Mouse (Mus musculus) A20 (cell line): ENCODE measurements around the gene Nfic.

ENCODE experiments used
- DNase-seq: peaks from one replicate; pipeline ENCODE4 v3.0.0-alpha.2; 2011; ENCODE audit warnings: low read depth, low spot score

The Nfic gene

DNA sequence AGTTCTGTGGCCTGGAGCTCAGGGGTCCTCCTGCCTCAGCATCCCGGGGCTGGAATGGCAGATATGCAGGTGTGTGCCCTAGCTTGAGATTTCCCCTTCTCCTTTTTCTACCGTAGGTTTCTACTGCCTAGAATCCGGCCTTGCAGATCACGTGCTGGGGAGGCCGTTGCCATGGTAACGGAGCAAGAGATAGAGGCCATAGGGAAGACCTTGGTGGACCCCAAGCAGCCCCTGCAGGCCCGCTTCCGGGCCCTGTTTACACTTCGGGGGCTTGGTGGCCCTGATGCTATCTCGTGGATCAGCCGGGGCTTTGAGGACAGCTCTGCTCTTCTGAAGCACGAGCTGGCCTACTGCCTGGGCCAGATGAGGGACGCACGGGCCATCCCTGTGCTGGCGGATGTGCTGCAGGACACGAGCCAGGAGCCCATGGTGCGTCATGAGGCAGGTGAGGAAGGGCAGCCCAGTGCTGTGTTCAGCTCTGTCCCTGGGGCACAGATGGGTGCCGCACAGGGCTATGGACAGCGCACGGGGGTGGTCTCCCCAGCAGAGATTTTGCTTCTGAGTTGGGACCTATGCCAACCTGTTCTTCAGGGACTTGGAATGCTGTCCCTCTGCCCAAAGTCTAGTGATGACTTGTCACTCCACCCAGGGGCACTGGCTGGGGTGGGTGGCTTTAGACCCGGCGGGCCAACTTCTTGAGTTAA, 69.7 kb downstream of the Nfic start:
- peak; percentile 36 for DNase-seq

DNA sequence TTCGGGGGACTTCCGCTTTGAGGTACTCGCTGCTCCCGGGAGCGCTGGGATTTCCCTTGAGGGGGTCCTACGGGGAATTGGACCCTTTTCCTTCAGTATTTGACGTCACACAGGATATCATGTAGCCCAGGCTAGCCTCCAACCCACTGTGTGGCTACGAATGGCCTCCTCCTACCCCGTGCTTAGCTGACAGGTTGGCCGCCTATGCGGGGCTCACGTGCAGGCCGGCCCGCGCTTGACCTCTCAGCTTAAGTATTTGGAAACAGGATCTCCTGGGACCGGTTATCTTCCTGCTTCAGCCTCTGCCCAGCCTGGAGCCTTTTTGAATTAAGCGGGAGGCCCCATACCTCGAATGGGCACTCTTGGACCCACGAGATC, 70.8 kb downstream of the Nfic start:
- DNase-seq: no peak

DNA sequence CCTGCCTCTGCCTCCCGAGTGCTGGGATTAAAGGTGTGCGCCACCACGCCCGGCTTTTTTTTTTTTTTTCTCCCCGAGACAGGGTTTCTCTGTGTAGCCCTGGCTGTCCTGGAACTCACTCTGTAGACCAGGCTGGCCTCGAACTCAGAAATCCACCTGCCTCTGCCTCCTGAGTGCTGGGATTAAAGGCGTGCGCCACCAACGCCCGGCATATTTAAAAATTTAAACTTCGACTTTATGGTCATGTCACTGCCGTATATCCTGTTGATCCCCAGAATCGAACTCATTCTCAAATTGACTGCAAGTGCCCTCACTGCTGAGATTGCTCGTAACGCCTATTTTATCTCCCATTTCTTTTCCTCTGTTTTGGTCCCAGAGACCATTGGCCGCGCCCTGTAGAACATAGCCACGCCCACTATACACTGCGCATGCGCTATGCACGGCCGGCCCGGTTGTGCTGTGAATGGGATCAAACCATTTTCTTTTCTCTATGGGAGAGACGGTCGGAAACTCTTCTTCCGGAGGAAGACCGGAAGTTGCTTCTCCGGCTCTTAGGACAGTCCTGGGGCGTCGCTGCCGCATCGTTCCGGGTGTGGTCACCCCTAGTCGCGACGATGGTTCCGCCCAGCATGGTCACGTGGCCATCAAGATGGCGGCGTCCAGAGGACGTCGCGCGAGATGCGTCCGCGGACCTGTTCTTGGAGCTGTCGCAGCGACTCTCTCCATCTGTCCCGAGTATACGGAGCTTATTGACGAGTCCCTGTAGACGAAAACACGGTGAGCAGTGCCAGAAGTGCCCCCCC, 71.4 kb downstream of the Nfic start, which contains the start of the genes Dohh and Gm48551:
Gene Dohh (plus strand): TSS at position 627 of the 803 bp plus-strand sequence.
Gene Gm48551 (plus strand): TSS at position 665 of the 803 bp plus-strand sequence.
- DNase-seq: peak; percentile 98

DNA sequence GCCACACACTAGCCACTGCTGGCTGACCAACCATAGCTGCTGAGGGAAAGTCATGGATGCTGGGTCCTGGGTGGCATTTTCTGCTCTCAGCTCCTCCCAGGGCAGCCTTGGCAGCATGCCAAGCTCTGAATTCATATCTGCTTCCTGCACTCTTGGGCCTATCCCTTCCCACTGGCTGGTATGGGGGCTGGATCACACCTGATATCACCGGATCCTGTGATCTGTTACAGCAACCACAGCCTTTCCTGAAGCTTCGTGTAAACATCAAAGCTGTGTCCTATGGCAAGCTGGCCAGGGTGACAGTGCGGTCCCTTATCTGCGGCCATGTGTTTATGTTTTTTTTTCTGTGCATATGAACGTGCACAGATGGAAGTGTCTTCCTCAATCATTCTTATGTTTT, 73.4 kb downstream of the Nfic start:
- DNase-seq: no peak

DNA sequence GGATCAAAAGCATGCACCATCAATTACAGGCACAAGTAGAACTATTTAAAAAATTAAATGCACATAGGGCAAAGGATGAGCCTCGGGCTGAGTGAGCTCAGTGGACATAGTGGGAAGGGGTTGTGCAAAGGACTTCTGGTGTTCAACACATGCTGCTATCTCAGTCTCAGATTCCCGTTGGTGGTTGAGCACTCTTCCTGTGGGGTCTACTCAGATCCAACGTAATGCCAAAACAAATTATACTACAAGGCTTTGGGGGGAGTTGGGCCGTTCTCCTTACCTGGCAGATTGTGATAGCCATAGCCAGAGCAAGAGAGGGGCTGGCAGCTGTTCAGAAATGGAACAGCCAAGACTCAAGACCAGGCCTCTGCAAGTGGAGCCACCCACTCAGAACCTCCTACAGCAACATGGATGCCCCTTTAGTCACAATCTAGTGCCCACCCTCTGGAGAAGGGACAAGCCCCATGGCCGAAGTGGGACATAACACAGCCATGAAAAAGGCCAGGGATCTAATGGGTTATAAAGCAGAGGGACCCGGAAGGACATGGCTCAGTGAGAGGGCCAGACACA, 75.5 kb downstream of the Nfic start:
- no peak for DNase-seq

GRCm38 (mm10) chr10:81379183-81379553, 76.3 kb downstream of the Nfic start:
- DNase-seq: no peak

DNA sequence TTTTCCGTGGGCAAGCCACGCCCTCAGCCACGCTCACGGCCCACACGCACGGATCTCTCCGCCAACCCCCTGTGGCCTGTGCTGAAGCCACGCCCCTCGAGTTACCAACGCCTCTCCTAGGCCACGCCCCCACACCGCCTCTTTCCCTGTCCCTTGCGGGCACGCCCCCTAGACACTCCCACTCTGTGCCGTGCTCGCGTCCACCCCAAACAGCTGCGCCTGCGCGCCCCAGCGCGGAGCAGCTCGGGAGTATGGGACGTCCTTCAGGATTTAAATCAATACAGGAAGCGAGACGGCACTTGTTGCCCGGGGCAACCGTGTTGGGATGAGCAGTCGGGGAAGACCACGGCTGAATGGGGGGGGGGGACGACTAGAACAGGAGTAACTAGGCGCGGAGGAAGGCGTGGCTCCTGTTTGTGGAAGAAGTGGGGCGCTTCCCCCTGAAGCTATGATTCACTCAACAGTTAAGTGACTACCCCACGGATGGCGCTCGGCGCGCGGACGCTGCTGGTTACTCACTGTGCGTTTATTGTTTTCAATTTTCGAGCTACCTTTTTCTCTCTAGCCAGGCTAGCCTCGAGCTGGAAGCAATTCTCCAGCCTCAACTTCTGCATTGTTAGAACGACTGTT, 76.8 kb downstream of the Nfic start:
- peak; percentile 100 for DNase-seq

- DNase-seq: no peak
Observed at GRCm38 (mm10) chr10:81377793-81378552, 77.5 kb downstream of the Nfic start, which contains the start of gene Fzr1. Gene Fzr1 (minus strand): TSS chr10:81378516.

GRCm38 (mm10) chr10:81377362-81377664, 78.1 kb downstream of the Nfic start:
- no peak for DNase-seq

- peak; percentile 60 for DNase-seq
Observed at GRCm38 (mm10) chr10:81376561-81377361, 78.7 kb downstream of the Nfic start.

DNA sequence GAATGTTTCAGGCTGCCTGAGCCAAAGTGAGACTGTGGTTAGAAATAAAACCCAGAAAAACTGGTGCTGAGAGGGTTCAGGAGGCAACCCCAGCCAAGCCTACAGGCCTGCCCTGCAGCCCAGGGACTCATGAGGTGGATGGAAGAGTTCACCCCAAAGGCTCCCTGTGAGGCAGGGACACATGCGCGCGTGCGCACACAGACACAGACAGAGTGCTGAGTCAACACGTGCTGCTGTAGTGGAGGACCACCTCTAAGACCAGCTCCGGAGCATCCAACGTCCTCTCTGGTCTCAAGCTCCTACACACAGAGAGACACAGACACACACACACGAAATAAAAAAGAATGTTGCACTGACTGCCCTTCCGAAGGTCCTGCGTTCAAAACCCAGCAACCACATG, 80.1 kb downstream of the Nfic start:
- no peak for DNase-seq

DNA sequence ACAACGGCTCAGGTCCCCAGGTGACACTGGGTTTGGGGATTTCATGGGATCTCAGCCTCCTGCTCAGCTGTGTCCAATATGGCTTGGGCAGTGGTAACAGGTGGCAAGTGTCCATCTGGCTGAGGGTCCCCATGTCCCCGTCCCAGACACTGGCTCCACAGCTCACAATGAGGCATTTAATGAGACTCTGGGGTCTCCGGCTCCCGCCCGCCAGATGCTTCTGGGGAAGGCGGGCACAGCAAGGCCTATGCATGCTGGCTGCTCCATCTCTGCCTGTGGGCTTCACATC, 88.3 kb downstream of the Nfic start:
- DNase-seq: no peak

DNA sequence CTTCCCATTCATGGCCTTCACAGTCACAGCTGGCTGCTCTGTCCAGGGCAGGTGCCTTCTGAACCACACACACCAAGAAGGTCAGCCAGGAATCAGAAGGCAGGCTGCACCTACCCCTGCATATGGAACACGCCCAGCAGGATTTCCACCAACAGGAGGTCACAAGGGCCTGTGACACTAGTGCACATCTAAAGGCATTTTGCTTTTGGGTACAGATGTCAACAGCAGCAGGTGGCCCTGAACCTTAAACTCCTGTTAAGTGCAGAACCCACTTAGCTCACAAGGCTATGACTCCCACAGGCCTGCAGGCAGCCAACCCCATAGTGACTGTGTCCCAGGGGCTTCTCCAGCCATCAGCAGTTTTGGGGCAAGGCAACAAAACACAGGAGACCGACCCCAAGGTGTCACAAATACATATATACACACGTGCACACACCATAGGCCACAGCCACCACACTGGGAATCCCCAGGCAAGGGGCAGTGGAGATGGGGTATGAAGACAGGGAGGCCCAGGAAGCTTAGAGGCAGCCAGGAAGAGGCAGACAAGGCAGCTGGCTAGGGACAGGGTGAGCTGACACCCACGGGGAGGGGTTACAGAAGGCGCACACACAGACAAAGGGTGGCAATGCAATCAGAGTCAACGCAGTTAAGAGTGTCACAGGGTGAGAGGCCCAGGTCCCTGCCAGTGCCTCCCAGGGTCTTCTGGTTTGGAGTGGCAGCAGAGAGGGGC, 88.8 kb downstream of the Nfic start:
- DNase-seq: no peak

- peak; percentile 31 for DNase-seq
Observed at GRCm38 (mm10) chr10:81365672-81366476, 89.6 kb downstream of the Nfic start, which contains the start of gene 4930404N11Rik. Gene 4930404N11Rik (minus strand): TSS chr10:81365816.

- no peak for DNase-seq
Observed at GRCm38 (mm10) chr10:81365073-81365472, 90.4 kb downstream of the Nfic start.

- DNase-seq: no peak
Observed at GRCm38 (mm10) chr10:81364666-81365065, 90.8 kb downstream of the Nfic start.

DNA sequence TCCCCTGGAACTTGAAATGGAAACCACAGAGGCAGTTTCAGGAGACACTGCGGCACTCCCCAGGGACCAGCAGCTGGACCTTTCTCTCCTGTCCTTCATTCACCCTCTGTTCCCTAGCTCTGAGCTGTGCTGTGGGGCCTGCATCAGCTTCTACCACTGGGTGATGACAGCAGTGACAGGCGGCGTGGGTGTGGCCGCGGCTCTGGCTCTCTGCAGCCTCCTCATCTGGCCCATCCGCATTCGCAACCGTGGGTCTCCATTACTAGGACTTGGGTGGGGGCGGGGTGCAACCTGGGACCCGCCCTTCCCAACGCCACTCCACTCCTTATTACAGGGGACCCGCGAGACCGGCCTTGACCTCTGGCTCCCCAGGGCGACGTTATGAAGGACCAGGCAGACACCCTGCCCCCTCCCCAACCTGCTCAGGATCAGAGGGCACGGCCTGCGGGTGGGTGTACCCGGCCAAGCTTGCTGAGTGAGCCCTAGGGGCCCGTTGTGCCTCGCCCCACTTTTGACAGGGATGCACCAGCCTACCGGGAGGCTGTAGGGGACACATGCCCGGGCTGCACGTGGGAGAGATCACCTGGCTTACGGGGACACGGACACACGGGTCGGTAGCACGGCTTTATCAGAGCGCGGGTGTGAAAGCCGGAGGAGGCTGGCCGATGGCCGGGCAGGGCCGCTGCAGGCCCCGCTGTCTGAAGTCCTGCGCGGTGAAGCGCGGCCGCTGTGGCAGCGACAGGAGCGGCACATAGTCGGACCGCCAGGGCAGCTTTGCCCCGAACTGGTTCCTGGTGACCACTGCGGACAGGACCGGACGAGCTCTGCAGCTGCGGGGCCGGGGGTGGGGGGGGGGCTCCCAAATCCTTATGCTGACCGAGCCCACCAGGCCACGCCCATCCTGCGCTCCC, 91.7 kb downstream of the Nfic start:
- no peak for DNase-seq

GRCm38 (mm10) chr10:81362336-81362949, 93.0 kb downstream of the Nfic start:
- no peak for DNase-seq
